Mouse (Mus musculus) adrenal gland, postnatal 36 days (tissue): ENCODE results near the gene Ltv1. TPM values are rescaled to one million over a fixed set of nuclear protein-coding genes. Genes with fewer than 3 reads are reported as not detected.

Experiments
- total RNA-seq, 2 experiments: library from RNA; stranded (reverse); gene quantifications; 2 replicates each; pipeline ENCODE4 v1.2.3; 2021

The Ltv1 gene
- total RNA-seq, 2 experiments from 2014 or later: 38.6 to 50.1 TPM

Other genes with a start within 250 kb of the Ltv1 start
- gene Stx11, start 228.9 kb downstream of the Ltv1 start, total RNA-seq: 10 to 100 TPM in 1 of 2 experiments, 1 to 10 TPM in 1; 7.6 to 13.2 TPM
- 10 to 100 TPM; 12.4 to 13.5 TPM for gene Sf3b5, start 187.8 kb downstream of the Ltv1 start, total RNA-seq
- gene Plagl1, start 132.7 kb downstream of the Ltv1 start, total RNA-seq: 10 to 100 TPM in 1 of 2 experiments, 1 to 10 TPM in 1; 7.5 to 14.9 TPM
- not detected for gene Zc2hc1b, start 15.1 kb downstream of the Ltv1 start, total RNA-seq